16 mouse cellular contexts compared by ENCODE assay signal in genomic region chrX:41052861-41053260, GRCm38 (mm10).
A peak's percentile ranks its signal among the peaks of the same experiment; 100 is the strongest.
DNase-seq lines count a peak whose midpoint lies in the region; ATAC-seq and TF ChIP-seq lines count a peak whose summit lies in the region.
"Had no signal": no experiment of that assay in that cellular context is flagged by ENCODE, and none has a peak within 500 bp of the region (broad histone marks: within the 10 kb centered on the region; RNA-seq: fewer than 3 reads in every experiment).

No protein-coding gene starts in this region.

- WGBS in forebrain, embryonic 13.5 days: 67% methylated on average over 2 of the region's 2 CpGs
- WGBS in forebrain, embryonic 10.5 days: 85% methylated on average over 2 of the region's 2 CpGs
- 62% methylated on average over 2 of the region's 2 CpGs for WGBS in forebrain, embryonic 15.5 days
- 51% methylated on average over 2 of the region's 2 CpGs for WGBS in forebrain, postnatal 0 days

- no peaks in the 10 kb centered on the region for H3K36me3 ChIP-seq in forebrain, embryonic 13.5 days (ENCODE audit: poor library complexity, severe bottlenecking)
- no peaks in the 10 kb centered on the region for H3K36me3 ChIP-seq in forebrain, embryonic 10.5 days (replicated peaks)
- no peaks in the 10 kb centered on the region for H3K36me3 ChIP-seq in forebrain, embryonic 15.5 days
- no peaks in the 10 kb centered on the region for H3K36me3 ChIP-seq in forebrain, postnatal 0 days (ENCODE audit: insufficient read depth)
- H3K36me3 ChIP-seq: embryonic facial prominence, embryonic 10.5 days; embryonic facial prominence, embryonic 12.5 days had no signal

- no peak overlapping the region for H3K4me3 ChIP-seq in forebrain, embryonic 13.5 days
- H3K4me3 ChIP-seq in forebrain, embryonic 10.5 days: no peak overlapping the region
- H3K4me3 ChIP-seq in forebrain, embryonic 15.5 days: no peak overlapping the region
- no peak overlapping the region for H3K4me3 ChIP-seq in forebrain, postnatal 0 days (ENCODE audit: low read depth, low read length)
- H3K4me3 ChIP-seq: embryonic facial prominence, embryonic 10.5 days; embryonic facial prominence, embryonic 12.5 days had no signal

- H3K27ac ChIP-seq in forebrain, embryonic 13.5 days: no peak overlapping the region
- no peak overlapping the region for H3K27ac ChIP-seq in forebrain, embryonic 10.5 days
- H3K27ac ChIP-seq in forebrain, embryonic 15.5 days (replicated peaks): no peak overlapping the region
- H3K27ac ChIP-seq in forebrain, postnatal 0 days (ENCODE audit: low read depth, low read length): no peak overlapping the region
- H3K27ac ChIP-seq: embryonic facial prominence, embryonic 10.5 days; embryonic facial prominence, embryonic 12.5 days had no signal

- no peaks in the 10 kb centered on the region for H3K27me3 ChIP-seq in forebrain, embryonic 13.5 days
- H3K27me3 ChIP-seq in forebrain, embryonic 10.5 days (ENCODE audit: poor library complexity, severe bottlenecking): no peaks in the 10 kb centered on the region
- no peaks in the 10 kb centered on the region for H3K27me3 ChIP-seq in forebrain, embryonic 15.5 days
- no peaks in the 10 kb centered on the region for H3K27me3 ChIP-seq in forebrain, postnatal 0 days (ENCODE audit: insufficient read depth, low read length)
- H3K27me3 ChIP-seq: embryonic facial prominence, embryonic 12.5 days had no signal

- H3K9me3 ChIP-seq in forebrain, embryonic 13.5 days (replicated peaks): no peaks in the 10 kb centered on the region
- no peaks in the 10 kb centered on the region for H3K9me3 ChIP-seq in forebrain, embryonic 10.5 days
- H3K9me3 ChIP-seq in forebrain, embryonic 15.5 days: no peaks in the 10 kb centered on the region
- 0 out of 2 replicates have a peak, but pooled peaks cover 4% of the 10 kb centered on the region for H3K9me3 ChIP-seq in forebrain, postnatal 0 days (ENCODE audit: low read length)
- H3K9me3 ChIP-seq: embryonic facial prominence, embryonic 10.5 days; embryonic facial prominence, embryonic 12.5 days had no signal

- no peak overlapping the region for H3K9ac ChIP-seq in forebrain, embryonic 13.5 days
- no peak overlapping the region for H3K9ac ChIP-seq in forebrain, embryonic 15.5 days (replicated peaks)
- no peak overlapping the region for H3K9ac ChIP-seq in forebrain, postnatal 0 days
- H3K9ac ChIP-seq: embryonic facial prominence, embryonic 12.5 days had no signal

- TF ChIP-seq CTCF in forebrain, postnatal 0 days (IDR thresholded peaks at IDR 0.05; ENCODE audit: low read depth): no peak
- TF ChIP-seq CTCF in brain, embryonic 14.5 days (IDR thresholded peaks at IDR 0.05; ENCODE audit: borderline replicate concordance, extremely low read depth, insufficient read depth, insufficient read length): no peak

- H3K4me1 ChIP-seq in forebrain, embryonic 13.5 days: no peaks in the 10 kb centered on the region
- H3K4me1 ChIP-seq in forebrain, embryonic 10.5 days: no peaks in the 10 kb centered on the region
- no peaks in the 10 kb centered on the region for H3K4me1 ChIP-seq in forebrain, embryonic 15.5 days
- H3K4me1 ChIP-seq in forebrain, postnatal 0 days (ENCODE audit: insufficient read depth): no peaks in the 10 kb centered on the region
- H3K4me1 ChIP-seq: embryonic facial prominence, embryonic 10.5 days; embryonic facial prominence, embryonic 12.5 days had no signal

- DNase-seq in forebrain, embryonic 10.5 days (ENCODE audit: extremely low spot score, low spot score): no peak
- DNase-seq in forebrain, postnatal 0 days: no peak
- peak; percentile 6 for DNase-seq in layer of hippocampus, adult 9-11 months
- no peak for DNase-seq in layer of hippocampus, postnatal 10 days (ENCODE audit: low spot score in 2 of 2)
- peak; percentile 52 for DNase-seq in brain, embryonic 14.5 days (ENCODE audit: low read depth)
- no peak for DNase-seq in cerebellum, postnatal 36 days
- DNase-seq: adrenal gland, adult 2 months; adrenal gland, postnatal 10 days; adrenal gland, postnatal 25 days; cerebellum, adult 11 months; cerebellum, adult 18-20 months; cerebellum, adult 9-10 months had no signal

- peak; percentile 70; the same call in 1 of the 2 replicates for ATAC-seq in forebrain, embryonic 13.5 days
- ATAC-seq in forebrain, embryonic 15.5 days (replicated peaks): peak; percentile 66; the same call in 1 of the 2 replicates
- no peak for ATAC-seq in forebrain, postnatal 0 days

- TF ChIP-seq POLR2A in brain, embryonic 14.5 days (IDR thresholded peaks at IDR 0.05; ENCODE audit: borderline replicate concordance, extremely low read depth, insufficient read depth, insufficient read length, poor library complexity, severe bottlenecking): no peak

- no peak overlapping the region for H3K4me2 ChIP-seq in forebrain, embryonic 13.5 days
- no peak overlapping the region for H3K4me2 ChIP-seq in forebrain, embryonic 15.5 days (replicated peaks)
- H3K4me2 ChIP-seq in forebrain, postnatal 0 days (ENCODE audit: low read depth): no peak overlapping the region
- H3K4me2 ChIP-seq: embryonic facial prominence, embryonic 12.5 days had no signal

Comparison
In these comparisons a context has a peak if more than half of its experiments do, and no peak if none do; other contexts are left out.
1. DNase-seq: peak in layer of hippocampus, adult 9-11 months (single experiment) and brain, embryonic 14.5 days (single experiment); none in forebrain, embryonic 10.5 days (single experiment), forebrain, postnatal 0 days (single experiment), layer of hippocampus, postnatal 10 days (0 of 2) and cerebellum, postnatal 36 days (0 of 2).